Mouse (Mus musculus): ENCODE measurements at regions not wholly inside any gene's neighbourhood (a gene's known extent, or its start where the extent isn't known, plus 50 kb on each side); places are given as distances from the start of the nearest gene placed in this dataset.
A peak's percentile ranks its signal among the peaks of the same experiment; 100 is the strongest.

- Histone ChIP-seq H3K4me2 (ENCODE audit: low read depth) (no peak overlapping the region), H3K4me3 (no peak overlapping the region), H3K79me2 (ENCODE audit: control insufficient read depth, insufficient read depth) (no peaks in the 10 kb centered on the region), H3K27me3 (ENCODE audit: control insufficient read depth, insufficient read depth, insufficient read length) (no peaks in the 10 kb centered on the region), H3ac (ENCODE audit: control insufficient read depth, insufficient read length) (no peak overlapping the region), H3K36me3 (ENCODE audit: control insufficient read depth, insufficient read depth) (no peaks in the 10 kb centered on the region)
- TF ChIP-seq POLR2AphosphoS2 (IDR thresholded peaks at IDR 0.05; ENCODE audit: insufficient read length, low read depth) (no peak), SRF (IDR thresholded peaks at IDR 0.05; ENCODE audit: control insufficient read depth, insufficient read length, low read depth) (no peak), MYOD1 (IDR thresholded peaks at IDR 0.05; ENCODE audit: control insufficient read depth in 1 of 3, insufficient read length in 2 of 3, low read depth in 2 of 3) (no peak), REST (IDR thresholded peaks at IDR 0.05; ENCODE audit: insufficient read depth, insufficient read length) (no peak), USF1 (IDR thresholded peaks at IDR 0.05; ENCODE audit: low read depth) (no peak), TCF12 (IDR thresholded peaks at IDR 0.05; ENCODE audit: insufficient read depth, poor library complexity, severe bottlenecking) (no peak), MAX (IDR thresholded peaks at IDR 0.05; ENCODE audit: low read depth) (no peak), POLR2A (IDR thresholded peaks at IDR 0.05; ENCODE audit: insufficient read length, low read depth) (no peak), CEBPB (IDR thresholded peaks at IDR 0.05; ENCODE audit: insufficient read depth, poor library complexity, severe bottlenecking) (no peak), TCF3 (IDR thresholded peaks at IDR 0.05; ENCODE audit: insufficient read length, low read depth) (no peak)
Observed at GRCm38 (mm10) chr4:105427581-105427980, 270.4 kb downstream of the Plpp3 start.

DNA sequence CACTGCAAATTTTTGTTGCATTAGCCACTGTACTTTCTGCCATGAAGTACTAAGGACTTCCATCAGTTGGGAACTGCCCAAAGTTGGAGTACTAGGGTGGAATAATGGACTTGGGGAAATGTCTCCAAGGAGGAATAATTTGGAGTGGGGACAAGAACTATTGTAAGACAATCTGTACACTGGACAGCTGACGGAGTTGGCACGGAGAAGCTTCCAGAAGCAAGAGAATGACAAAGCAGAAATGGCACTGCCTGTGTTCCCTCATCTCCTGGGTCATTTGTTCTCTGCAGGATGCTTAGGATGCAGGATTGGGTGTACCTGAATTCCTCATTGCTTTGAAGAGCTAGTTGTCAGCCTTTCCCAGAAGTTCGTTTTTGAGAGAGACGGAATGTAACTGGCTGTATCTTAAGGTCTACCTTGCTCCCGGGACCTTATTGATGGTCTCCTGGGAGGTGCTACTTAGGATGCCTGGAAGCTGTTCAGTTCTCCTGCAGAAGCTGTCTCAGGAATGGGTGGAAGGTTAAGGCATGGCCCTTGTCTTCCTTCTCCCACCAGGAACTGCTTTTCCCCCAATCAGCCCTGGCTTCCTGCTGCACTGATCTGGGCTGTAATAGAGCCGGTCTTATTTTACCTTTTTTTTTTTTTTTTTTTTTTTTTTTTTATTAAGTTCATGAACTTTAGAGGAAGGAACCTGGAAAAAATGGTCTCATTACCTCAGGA lies 272.4 kb downstream of the Plpp3 start:
- Histone ChIP-seq H3K4me2 (ENCODE audit: low read depth) (no peak overlapping the region), H3K36me3 (ENCODE audit: control insufficient read depth, insufficient read depth) (no peaks in the 10 kb centered on the region)
- TF ChIP-seq TCF12 (IDR thresholded peaks at IDR 0.05; ENCODE audit: insufficient read depth, poor library complexity, severe bottlenecking): no peak
- TF ChIP-seq MYOG (IDR thresholded peaks at IDR 0.05; ENCODE audit: control insufficient read depth in 1 of 3, insufficient read depth in 1 of 3, insufficient read length in 2 of 3, low read depth in 2 of 3): no peak
- no peak for TF ChIP-seq MYOD1 (IDR thresholded peaks at IDR 0.05; ENCODE audit: control insufficient read depth in 1 of 3, insufficient read length in 2 of 3, low read depth in 2 of 3)
- no peak for TF ChIP-seq SRF (IDR thresholded peaks at IDR 0.05; ENCODE audit: control insufficient read depth, insufficient read length, low read depth)

DNA sequence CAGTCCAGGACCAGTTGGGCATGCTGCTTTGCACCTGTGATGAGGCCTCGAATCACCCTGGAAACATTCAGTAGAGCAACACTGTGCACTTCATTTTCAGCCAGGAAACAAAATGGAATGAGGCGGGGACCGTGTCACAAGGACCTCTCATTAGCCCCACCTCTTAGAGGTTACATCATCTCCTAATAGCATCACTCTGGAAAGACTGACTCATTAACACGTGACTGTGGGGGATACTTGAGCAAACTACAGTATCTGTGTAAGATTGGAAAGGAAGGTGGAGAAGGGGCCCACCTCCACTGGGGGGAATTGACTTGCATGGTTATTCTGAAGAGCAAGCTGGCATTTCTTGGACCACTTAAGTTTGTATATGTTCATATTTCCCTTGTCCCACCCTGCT lies 275.3 kb downstream of the Plpp3 start:
- Histone ChIP-seq H3ac (ENCODE audit: control insufficient read depth, insufficient read length) (no peak overlapping the region), H3K4me2 (ENCODE audit: low read depth) (no peak overlapping the region), H3K36me3 (ENCODE audit: control insufficient read depth, insufficient read depth) (no peaks in the 10 kb centered on the region), H3K27me3 (ENCODE audit: control insufficient read depth, insufficient read depth, insufficient read length) (no peaks in the 10 kb centered on the region), H3K4me3 (no peak overlapping the region), H3K79me2 (ENCODE audit: control insufficient read depth, insufficient read depth) (no peaks in the 10 kb centered on the region)
- no peak for TF ChIP-seq TCF12 (IDR thresholded peaks at IDR 0.05; ENCODE audit: insufficient read depth, poor library complexity, severe bottlenecking)

More for the DNA sequence above, 272.4 kb downstream of the Plpp3 start:
- Histone ChIP-seq H3K79me2 (ENCODE audit: control insufficient read depth, insufficient read depth) (no peaks in the 10 kb centered on the region), H3K4me3 (no peak overlapping the region), H3ac (ENCODE audit: control insufficient read depth, insufficient read length) (no peak overlapping the region), H3K27me3 (ENCODE audit: control insufficient read depth, insufficient read depth, insufficient read length) (no peaks in the 10 kb centered on the region)

GRCm38 (mm10) chr4:105437141-105437540 lies 280.0 kb downstream of the Plpp3 start:
- Histone ChIP-seq H3K4me2 (ENCODE audit: low read depth) (no peak overlapping the region), H3K79me2 (ENCODE audit: control insufficient read depth, insufficient read depth) (no peaks in the 10 kb centered on the region)
- TF ChIP-seq MAX (IDR thresholded peaks at IDR 0.05; ENCODE audit: low read depth): no peak
- TF ChIP-seq MYOG (IDR thresholded peaks at IDR 0.05; ENCODE audit: control insufficient read depth in 1 of 3, insufficient read depth in 1 of 3, insufficient read length in 2 of 3, low read depth in 2 of 3): no peak
- TF ChIP-seq E2F4 (IDR thresholded peaks at IDR 0.05; ENCODE audit: insufficient read depth): no peak
- no peak for TF ChIP-seq POLR2AphosphoS2 (IDR thresholded peaks at IDR 0.05; ENCODE audit: insufficient read length, low read depth)
- TF ChIP-seq USF1 (IDR thresholded peaks at IDR 0.05; ENCODE audit: low read depth): no peak
- no peak for TF ChIP-seq CEBPB (IDR thresholded peaks at IDR 0.05; ENCODE audit: insufficient read depth, poor library complexity, severe bottlenecking)
- TF ChIP-seq TCF12 (IDR thresholded peaks at IDR 0.05; ENCODE audit: insufficient read depth, poor library complexity, severe bottlenecking): no peak
- TF ChIP-seq SRF (IDR thresholded peaks at IDR 0.05; ENCODE audit: control insufficient read depth, insufficient read length, low read depth): no peak
- TF ChIP-seq REST (IDR thresholded peaks at IDR 0.05; ENCODE audit: insufficient read depth, insufficient read length): no peak
- no peak for TF ChIP-seq TCF3 (IDR thresholded peaks at IDR 0.05; ENCODE audit: insufficient read length, low read depth)

GRCm38 (mm10) chr4:105449046-105449860 lies 292.1 kb downstream of the Plpp3 start:
- Histone ChIP-seq H3K4me3 (no peak overlapping the region), H3K79me2 (ENCODE audit: control insufficient read depth, insufficient read depth) (no peaks in the 10 kb centered on the region), H3K27me3 (ENCODE audit: control insufficient read depth, insufficient read depth, insufficient read length) (no peaks in the 10 kb centered on the region), H3K36me3 (ENCODE audit: control insufficient read depth, insufficient read depth) (no peaks in the 10 kb centered on the region), H3ac (ENCODE audit: control insufficient read depth, insufficient read length) (no peak overlapping the region), H3K4me2 (ENCODE audit: low read depth) (peak overlapping the region; percentile 39)
- TF ChIP-seq MAX (IDR thresholded peaks at IDR 0.05; ENCODE audit: low read depth) (no peak), USF1 (IDR thresholded peaks at IDR 0.05; ENCODE audit: low read depth) (no peak), E2F4 (IDR thresholded peaks at IDR 0.05; ENCODE audit: insufficient read depth) (no peak), SRF (IDR thresholded peaks at IDR 0.05; ENCODE audit: control insufficient read depth, insufficient read length, low read depth) (no peak), TCF12 (IDR thresholded peaks at IDR 0.05; ENCODE audit: insufficient read depth, poor library complexity, severe bottlenecking) (no peak), POLR2A (IDR thresholded peaks at IDR 0.05; ENCODE audit: insufficient read length, low read depth) (no peak), MYOD1 (IDR thresholded peaks at IDR 0.05; ENCODE audit: control insufficient read depth in 1 of 3, insufficient read length in 2 of 3, low read depth in 2 of 3) (no peak), MYOG (IDR thresholded peaks at IDR 0.05; ENCODE audit: control insufficient read depth in 1 of 3, insufficient read depth in 1 of 3, insufficient read length in 2 of 3, low read depth in 2 of 3) (no peak), REST (IDR thresholded peaks at IDR 0.05; ENCODE audit: insufficient read depth, insufficient read length) (no peak)

More at GRCm38 (mm10) chr4:105437141-105437540, 280.0 kb downstream of the Plpp3 start:
- Histone ChIP-seq H3K27me3 (ENCODE audit: control insufficient read depth, insufficient read depth, insufficient read length) (no peaks in the 10 kb centered on the region), H3ac (ENCODE audit: control insufficient read depth, insufficient read length) (no peak overlapping the region), H3K4me3 (no peak overlapping the region), H3K36me3 (ENCODE audit: control insufficient read depth, insufficient read depth) (no peaks in the 10 kb centered on the region)

All from myocyte (in vitro differentiated cells).